Mouse (Mus musculus): Measurements from ENCODE around the gene Spatc1l. TPM values are rescaled to one million over a fixed set of nuclear protein-coding genes. Genes with fewer than 3 reads are reported as not detected.

Gene Spatc1l
- total RNA-seq (2012; rRNA removed): not detected in 2 replicates

- no peak for DNase-seq (ENCODE audit: low read depth, low spot score)
- Histone ChIP-seq H3K4me1 (ENCODE audit: control insufficient read depth in 2 of 2, insufficient read depth in 2 of 2, low read length in 2 of 2, poor library complexity in 1 of 2) (no peaks in the 10 kb centered on the region), H3K36me3 (ENCODE audit: control insufficient read depth, insufficient read depth, low read length, poor library complexity, severe bottlenecking) (no peaks in the 10 kb centered on the region), H3K9me3 (ENCODE audit: control insufficient read depth, insufficient read depth, low read depth, low read length) (no peaks in the 10 kb centered on the region), H3K4me3 (ENCODE audit: insufficient read depth in 1 of 2, low read depth in 1 of 2, low read length in 2 of 2, poor library complexity in 1 of 2, severe bottlenecking in 1 of 2) (no peak within 1 kb of the TSS), H3K9ac (ENCODE audit: insufficient read depth, low read depth, low read length, poor library complexity, severe bottlenecking) (no peak within 1 kb of the TSS), H3K27ac (ENCODE audit: insufficient read depth, low read depth, low read length, poor library complexity, severe bottlenecking) (peak within 1 kb of the TSS; percentile 23; the same call in 1 of the 2 replicates)
- TF ChIP-seq MAFK (IDR thresholded peaks at IDR 0.05; ENCODE audit: insufficient read depth, low read depth, low read length) (no peak), ZC3H11A (IDR thresholded peaks at IDR 0.05; ENCODE audit: borderline replicate concordance, low read depth, low read length) (no peak), CHD2 (IDR thresholded peaks at IDR 0.05; ENCODE audit: low read depth, low read length) (no peak), HCFC1 (IDR thresholded peaks at IDR 0.05; ENCODE audit: borderline replicate concordance, insufficient read depth, low read length) (no peak), ZNF384 (IDR thresholded peaks at IDR 0.05; ENCODE audit: low read depth, low read length) (no peak)
- in situ Hi-C loops (cut with MboI; ENCODE audit: low sequenced_read_pairs in 2 of 2, unreplicated experiment in 2 of 2): no loop called here
These were observed at the start of gene Spatc1l for GRCm38 (mm10) chr10:76561972-76562371. Spatc1l (plus strand) TSS chr10:76562272.

- Histone ChIP-seq H3K4me1 (ENCODE audit: control insufficient read depth in 2 of 2, insufficient read depth in 2 of 2, low read length in 2 of 2, poor library complexity in 1 of 2) (no peaks in the 10 kb centered on the region; a peak in 1 of 4 replicates), H3K9me3 (ENCODE audit: control insufficient read depth, insufficient read depth, low read depth, low read length) (no peaks in the 10 kb centered on the region), H3K36me3 (ENCODE audit: control insufficient read depth, insufficient read depth, low read length, poor library complexity, severe bottlenecking) (peaks cover 32% of the 10 kb centered on the region), H3K27ac (ENCODE audit: insufficient read depth, low read depth, low read length, poor library complexity, severe bottlenecking) (no peak overlapping the region), H3K9ac (ENCODE audit: insufficient read depth, low read depth, low read length, poor library complexity, severe bottlenecking) (no peak overlapping the region), H3K4me3 (ENCODE audit: insufficient read depth in 1 of 2, low read depth in 1 of 2, low read length in 2 of 2, poor library complexity in 1 of 2, severe bottlenecking in 1 of 2) (no peak overlapping the region)
- TF ChIP-seq HCFC1 (IDR thresholded peaks at IDR 0.05; ENCODE audit: borderline replicate concordance, insufficient read depth, low read length) (no peak), ZC3H11A (IDR thresholded peaks at IDR 0.05; ENCODE audit: borderline replicate concordance, low read depth, low read length) (peak; percentile 30; the same call in 1 of the 2 replicates), ZNF384 (IDR thresholded peaks at IDR 0.05; ENCODE audit: low read depth, low read length) (peak; percentile 89)
- DNase-seq (ENCODE audit: low read depth, low spot score): peak; percentile 78
- in situ Hi-C loops (cut with MboI; ENCODE audit: low sequenced_read_pairs in 2 of 2, unreplicated experiment in 2 of 2): no loop called here
These were observed 49.0 kb upstream of the Spatc1l start for GRCm38 (mm10) chr10:76512965-76513583.

GRCm38 (mm10) chr10:76530922-76531321 is 31.1 kb upstream of the Spatc1l start:
- TF ChIP-seq ZNF384 (IDR thresholded peaks at IDR 0.05; ENCODE audit: low read depth, low read length) (no peak), ZC3H11A (IDR thresholded peaks at IDR 0.05; ENCODE audit: borderline replicate concordance, low read depth, low read length) (no peak), HCFC1 (IDR thresholded peaks at IDR 0.05; ENCODE audit: borderline replicate concordance, insufficient read depth, low read length) (no peak), MAFK (IDR thresholded peaks at IDR 0.05; ENCODE audit: insufficient read depth, low read depth, low read length) (no peak), CHD2 (IDR thresholded peaks at IDR 0.05; ENCODE audit: low read depth, low read length) (no peak)
- in situ Hi-C loops (cut with MboI; ENCODE audit: low sequenced_read_pairs in 2 of 2, unreplicated experiment in 2 of 2): no loop called here
- Histone ChIP-seq H3K4me3 (ENCODE audit: insufficient read depth in 1 of 2, low read depth in 1 of 2, low read length in 2 of 2, poor library complexity in 1 of 2, severe bottlenecking in 1 of 2) (peak overlapping the region; percentile 65 to 67), H3K27ac (ENCODE audit: insufficient read depth, low read depth, low read length, poor library complexity, severe bottlenecking) (no peak overlapping the region), H3K9ac (ENCODE audit: insufficient read depth, low read depth, low read length, poor library complexity, severe bottlenecking) (0 out of 2 replicates have a peak overlapping the region, but pooled peaks have one; percentile 54), H3K9me3 (ENCODE audit: control insufficient read depth, insufficient read depth, low read depth, low read length) (no peaks in the 10 kb centered on the region), H3K4me1 (ENCODE audit: control insufficient read depth in 2 of 2, insufficient read depth in 2 of 2, low read length in 2 of 2, poor library complexity in 1 of 2) (peaks cover 0 to 6% of the 10 kb centered on the region in 2 experiments; a peak in 2 of 4 replicates), H3K36me3 (ENCODE audit: control insufficient read depth, insufficient read depth, low read length, poor library complexity, severe bottlenecking) (peaks cover 25% of the 10 kb centered on the region)
- DNase-seq (ENCODE audit: low read depth, low spot score): no peak

GRCm38 (mm10) chr10:76531375-76531774 is 30.7 kb upstream of the Spatc1l start, which contains the start of gene Lss:
Lss (plus strand) TSS chr10:76531588.
- peak; percentile 94 for DNase-seq (ENCODE audit: low read depth, low spot score)
- Histone ChIP-seq H3K27ac (ENCODE audit: insufficient read depth, low read depth, low read length, poor library complexity, severe bottlenecking) (no peak within 1 kb of the TSS), H3K9ac (ENCODE audit: insufficient read depth, low read depth, low read length, poor library complexity, severe bottlenecking) (peak within 1 kb of the TSS; percentile 82), H3K36me3 (ENCODE audit: control insufficient read depth, insufficient read depth, low read length, poor library complexity, severe bottlenecking) (peaks cover 28% of the 10 kb centered on the region), H3K4me3 (ENCODE audit: insufficient read depth in 1 of 2, low read depth in 1 of 2, low read length in 2 of 2, poor library complexity in 1 of 2, severe bottlenecking in 1 of 2) (peak within 1 kb of the TSS; percentile 89 to 98), H3K9me3 (ENCODE audit: control insufficient read depth, insufficient read depth, low read depth, low read length) (no peaks in the 10 kb centered on the region), H3K4me1 (ENCODE audit: control insufficient read depth in 2 of 2, insufficient read depth in 2 of 2, low read length in 2 of 2, poor library complexity in 1 of 2) (peaks cover 0 to 6% of the 10 kb centered on the region in 2 experiments; a peak in 2 of 4 replicates)
- TF ChIP-seq MAFK (IDR thresholded peaks at IDR 0.05; ENCODE audit: insufficient read depth, low read depth, low read length) (no peak), HCFC1 (IDR thresholded peaks at IDR 0.05; ENCODE audit: borderline replicate concordance, insufficient read depth, low read length) (no peak), ZNF384 (IDR thresholded peaks at IDR 0.05; ENCODE audit: low read depth, low read length) (no peak), CHD2 (IDR thresholded peaks at IDR 0.05; ENCODE audit: low read depth, low read length) (no peak), ZC3H11A (IDR thresholded peaks at IDR 0.05; ENCODE audit: borderline replicate concordance, low read depth, low read length) (no peak)
- in situ Hi-C loops (cut with MboI; ENCODE audit: low sequenced_read_pairs in 2 of 2, unreplicated experiment in 2 of 2): no loop called here
